Mouse (Mus musculus) retina, postnatal 7 days (tissue): Measurements from ENCODE around the gene Slc1a3.
"Not testable (repeated sequence)": the region's sequence is repeated elsewhere in the genome, so short reads cannot be mapped to it uniquely, and the experiment has no call there.

Experiments
- DNase-seq: peaks from one replicate; pipeline ENCODE4 v3.0.0-alpha.2; 2012; ENCODE audit warnings: low read depth, low spot score

Slc1a3 gene

DNA sequence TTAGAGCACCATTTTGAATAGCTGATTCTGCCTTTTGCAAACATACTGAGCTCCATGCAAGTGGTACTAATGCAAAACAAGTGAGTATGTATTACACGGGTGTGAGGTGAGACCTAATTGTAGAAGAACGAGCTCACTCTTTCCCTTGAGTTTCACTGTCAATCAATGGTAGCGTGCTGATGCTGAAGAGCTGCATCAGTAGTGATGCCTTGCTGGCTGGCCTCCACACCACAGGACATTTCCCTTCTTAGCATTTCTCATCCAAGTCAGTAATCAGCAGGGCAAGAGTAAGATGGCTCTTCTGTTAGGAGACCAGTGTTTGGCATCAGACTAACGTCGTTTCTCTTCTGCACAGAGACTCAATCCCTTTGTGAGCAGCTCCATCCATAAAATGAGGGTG lies 4.0 kb downstream of the Slc1a3 start:
- DNase-seq: no peak

DNA sequence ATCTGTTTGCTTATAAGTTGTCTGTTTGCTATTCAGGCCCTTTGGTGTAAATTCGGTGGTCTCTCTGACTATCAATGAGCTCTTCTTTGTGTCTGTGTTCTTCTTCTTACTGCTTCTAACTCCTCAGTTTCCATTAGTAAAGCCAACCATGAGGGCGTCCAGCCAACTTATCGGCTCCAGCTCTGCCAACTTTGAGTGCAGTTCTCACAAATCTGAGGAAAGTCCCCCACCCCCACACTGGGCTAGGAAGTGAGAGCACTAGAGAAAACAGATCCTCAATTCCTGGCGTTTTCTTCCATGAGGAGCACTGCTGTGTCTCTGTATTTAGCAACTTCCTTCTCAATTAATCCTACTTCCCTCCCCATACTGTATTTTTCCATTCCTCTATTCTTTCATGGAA lies 4.4 kb downstream of the Slc1a3 start:
- no peak for DNase-seq

GRCm38 (mm10) chr15:8705560-8705959 lies 5.0 kb downstream of the Slc1a3 start:
- DNase-seq: not testable (repeated sequence)

DNA sequence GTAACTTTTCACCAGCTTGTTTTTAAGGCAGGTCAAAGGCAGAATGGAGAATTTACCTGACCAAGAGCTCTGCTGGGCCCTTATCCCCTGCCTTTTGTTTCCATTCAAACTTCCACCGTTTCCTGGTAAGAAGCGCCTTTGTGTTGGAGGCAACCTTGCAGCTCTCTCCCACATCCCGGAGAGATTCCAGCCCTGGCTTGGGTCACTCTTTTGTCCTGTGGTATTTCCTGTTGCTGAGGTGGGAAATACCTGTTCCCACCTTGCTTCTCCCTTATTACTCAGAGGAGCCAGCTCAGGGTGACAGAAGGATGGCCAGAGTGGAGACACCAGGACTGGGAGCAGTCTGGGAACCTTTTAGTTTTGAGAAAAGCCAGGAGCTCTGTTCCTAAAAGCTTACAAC lies 12.6 kb downstream of the Slc1a3 start:
- no peak for DNase-seq

DNA sequence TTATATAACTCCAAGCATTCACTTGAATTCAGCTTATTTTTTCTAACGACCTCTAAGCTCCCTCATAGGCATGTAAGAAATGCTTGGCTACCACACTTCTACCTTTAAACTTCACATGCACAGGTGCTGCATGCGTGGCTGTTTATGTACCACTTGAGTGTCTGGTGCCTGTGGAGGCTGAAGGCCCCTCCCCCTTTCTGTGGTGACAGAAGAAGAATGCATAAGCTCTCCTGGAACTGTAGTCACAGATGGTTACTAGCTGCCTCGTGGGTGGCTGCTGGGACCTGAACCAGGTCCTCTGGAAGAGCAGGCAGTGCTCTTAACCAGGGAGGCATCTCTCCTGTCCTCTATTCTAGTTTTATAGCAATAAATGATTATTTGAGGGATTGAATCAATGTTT lies 13.1 kb downstream of the Slc1a3 start:
- no peak for DNase-seq

- not testable (repeated sequence) for DNase-seq
Measured at GRCm38 (mm10) chr15:8690141-8690540, 20.4 kb downstream of the Slc1a3 start.

- DNase-seq: no peak
Measured at GRCm38 (mm10) chr15:8686846-8687245, 23.7 kb downstream of the Slc1a3 start.

DNA sequence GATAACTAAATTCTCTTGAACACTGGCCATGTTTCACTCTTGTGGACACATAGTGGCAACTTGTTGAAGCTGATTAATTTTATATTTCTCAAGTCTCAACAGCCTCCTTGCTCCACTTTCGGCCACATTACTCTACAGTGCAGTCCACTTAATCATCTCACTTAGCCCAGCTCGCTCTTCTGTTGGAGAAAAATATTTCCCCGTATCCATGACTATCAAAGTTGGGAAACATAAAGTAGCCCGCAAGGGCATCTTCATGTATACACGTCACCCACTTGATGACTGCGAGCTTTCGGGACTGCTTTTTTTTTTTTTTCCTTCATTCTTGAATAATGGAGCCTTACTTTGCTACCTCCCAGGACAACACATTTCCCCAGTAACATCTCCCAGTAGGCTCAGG lies 25.1 kb downstream of the Slc1a3 start:
- DNase-seq: no peak

DNA sequence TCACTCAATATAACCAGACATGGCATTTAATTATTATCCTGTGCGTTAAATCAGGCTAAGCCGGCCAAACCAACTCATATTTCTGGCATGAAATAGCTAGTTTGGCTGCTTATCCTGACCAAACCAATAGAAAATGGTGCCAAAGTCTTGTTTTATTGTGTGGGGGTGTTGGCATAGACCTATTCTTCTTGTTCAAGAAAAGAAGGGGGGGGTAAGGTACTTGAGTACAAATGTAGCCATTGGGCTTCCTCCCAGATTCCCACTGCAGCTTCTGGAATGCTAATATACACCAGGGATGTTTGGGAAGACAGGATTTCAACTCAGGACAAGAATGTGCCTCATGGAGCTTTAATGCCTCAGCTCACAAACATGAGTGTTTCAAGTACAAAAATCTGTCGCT lies 26.3 kb downstream of the Slc1a3 start:
- DNase-seq: no peak

- DNase-seq: no peak
Measured at GRCm38 (mm10) chr15:8682871-8683270, 27.7 kb downstream of the Slc1a3 start.

- no peak for DNase-seq
Measured at GRCm38 (mm10) chr15:8682421-8682820, 28.1 kb downstream of the Slc1a3 start.

DNA sequence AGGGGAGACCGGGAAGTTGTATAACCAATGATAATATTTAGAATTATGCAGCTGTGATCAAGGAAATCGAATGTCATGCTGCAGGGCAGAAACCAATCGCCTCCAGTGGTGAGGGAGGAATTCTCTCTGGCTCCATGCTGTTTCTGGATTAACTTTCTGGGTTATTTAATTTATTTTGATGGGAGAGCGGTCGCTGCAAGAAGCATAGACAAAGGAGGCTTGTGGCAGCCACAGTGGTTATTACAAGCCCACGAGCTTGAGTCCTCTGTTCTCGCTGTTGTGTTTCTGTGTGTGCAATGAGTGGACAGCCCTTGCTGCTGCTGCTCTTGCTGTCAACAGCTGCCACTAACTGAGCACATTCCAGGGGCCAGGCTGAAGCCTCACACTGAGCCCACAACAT lies 28.6 kb downstream of the Slc1a3 start:
- no peak for DNase-seq

GRCm38 (mm10) chr15:8681009-8681408 lies 29.6 kb downstream of the Slc1a3 start:
- DNase-seq: no peak

GRCm38 (mm10) chr15:8676959-8677358 lies 33.6 kb downstream of the Slc1a3 start:
- no peak for DNase-seq

DNA sequence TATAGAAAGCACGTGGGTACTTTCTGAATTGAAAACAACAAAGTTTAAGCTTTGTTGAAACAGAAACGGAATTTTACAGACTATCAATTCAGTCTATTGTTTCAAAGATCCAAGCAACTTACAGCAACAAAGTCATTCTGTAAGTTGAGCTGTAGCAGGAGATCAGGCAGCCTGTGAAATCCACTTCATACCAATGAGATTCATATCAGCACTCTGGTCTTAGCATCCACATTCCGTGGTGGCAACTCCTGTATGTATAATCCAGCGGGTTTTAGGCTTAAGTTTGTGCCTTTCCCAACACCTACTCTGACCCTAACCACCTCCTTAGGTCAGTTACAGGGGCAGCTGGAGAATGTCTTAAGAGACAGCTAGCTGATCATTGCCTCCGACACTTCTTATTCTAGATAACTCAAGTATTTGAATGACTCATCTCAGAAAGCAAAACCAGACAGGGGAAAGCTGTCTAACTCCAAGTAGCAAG lies 34.3 kb downstream of the Slc1a3 start:
- no peak for DNase-seq

DNA sequence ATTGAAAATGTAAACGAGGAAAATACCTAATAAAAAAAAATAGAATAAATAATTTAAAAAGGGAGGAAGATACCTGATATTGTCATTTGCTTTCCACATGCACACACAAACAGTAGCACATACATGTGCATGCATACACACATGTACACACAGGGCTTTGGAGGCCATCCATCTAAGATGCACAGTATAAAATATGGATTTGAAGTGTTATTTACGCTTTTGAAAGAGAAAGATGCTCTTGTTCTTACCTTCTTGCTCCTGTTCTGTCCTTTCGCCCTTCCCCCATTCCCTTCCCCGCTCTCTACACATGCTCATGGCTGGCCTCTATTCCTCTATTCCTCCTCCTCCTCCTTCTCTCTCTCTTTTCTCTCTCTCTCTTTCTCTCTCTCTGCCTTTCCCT lies 34.9 kb downstream of the Slc1a3 start:
- no peak for DNase-seq

- DNase-seq: no peak
Measured at GRCm38 (mm10) chr15:8672532-8672931, 38.0 kb downstream of the Slc1a3 start.

DNA sequence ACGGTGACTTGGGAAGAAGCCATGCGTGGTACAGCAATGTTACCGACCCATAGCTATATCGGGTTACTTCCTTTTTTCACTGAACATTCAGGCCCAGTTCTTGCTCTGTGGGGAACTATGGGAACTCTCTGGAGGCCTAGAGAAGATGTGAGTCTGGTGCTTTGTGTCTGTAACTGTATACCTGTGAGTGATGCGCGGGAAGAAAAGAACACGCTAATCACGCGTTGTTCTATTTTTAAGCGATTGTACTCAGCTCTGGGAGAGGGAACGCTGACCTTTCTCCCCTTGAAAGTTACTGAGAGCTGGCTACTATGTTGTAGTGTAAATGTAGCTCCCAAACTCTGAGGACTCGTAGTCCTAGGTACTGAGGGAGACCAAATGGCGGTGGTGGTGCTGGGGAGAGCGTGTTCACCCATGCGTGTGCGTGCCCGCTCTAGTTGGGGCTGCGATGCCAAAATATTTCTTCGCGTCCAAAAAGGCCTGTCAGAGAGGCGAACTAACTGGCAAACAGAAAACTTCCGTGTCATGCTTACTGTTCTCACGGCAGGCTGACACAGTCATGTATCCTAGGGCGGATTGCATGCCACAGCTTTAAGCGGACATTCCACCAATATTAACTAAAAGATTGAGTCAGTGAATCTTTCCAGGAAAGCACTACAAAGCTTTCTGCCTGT lies 42.6 kb downstream of the Slc1a3 start:
- DNase-seq: no peak

DNA sequence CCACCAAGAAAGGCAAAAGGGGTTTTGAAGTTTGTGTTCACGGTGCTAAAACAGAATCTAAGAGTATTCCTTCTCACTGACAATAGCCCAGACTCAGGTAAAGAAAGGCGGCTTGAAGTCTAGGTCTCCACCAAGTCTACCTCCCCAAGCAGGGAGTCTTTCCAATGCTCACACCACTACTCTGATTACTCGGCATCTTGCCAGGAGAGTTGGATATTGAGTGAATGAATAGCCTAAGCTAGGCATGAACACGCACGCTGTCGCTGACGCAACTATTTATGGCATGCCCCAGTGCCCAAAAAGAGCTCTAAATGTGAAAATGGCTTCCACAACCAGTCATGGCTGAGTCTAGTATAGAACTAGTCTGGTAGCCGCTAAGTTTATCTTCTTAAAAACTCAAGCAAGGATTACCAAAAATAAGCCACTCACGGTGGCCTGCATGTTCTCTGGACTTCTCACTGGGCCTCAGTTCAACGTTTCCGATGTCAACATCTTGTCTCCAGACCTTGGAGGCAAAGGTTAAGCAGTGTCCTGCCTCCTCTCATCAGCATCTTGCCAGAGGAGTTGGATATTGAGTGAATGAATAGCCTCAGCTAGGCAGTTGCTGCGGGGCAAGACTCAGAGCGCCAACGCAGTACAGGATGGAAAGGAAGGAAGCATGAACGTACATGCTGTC lies 44.8 kb downstream of the Slc1a3 start:
- DNase-seq: no peak

DNA sequence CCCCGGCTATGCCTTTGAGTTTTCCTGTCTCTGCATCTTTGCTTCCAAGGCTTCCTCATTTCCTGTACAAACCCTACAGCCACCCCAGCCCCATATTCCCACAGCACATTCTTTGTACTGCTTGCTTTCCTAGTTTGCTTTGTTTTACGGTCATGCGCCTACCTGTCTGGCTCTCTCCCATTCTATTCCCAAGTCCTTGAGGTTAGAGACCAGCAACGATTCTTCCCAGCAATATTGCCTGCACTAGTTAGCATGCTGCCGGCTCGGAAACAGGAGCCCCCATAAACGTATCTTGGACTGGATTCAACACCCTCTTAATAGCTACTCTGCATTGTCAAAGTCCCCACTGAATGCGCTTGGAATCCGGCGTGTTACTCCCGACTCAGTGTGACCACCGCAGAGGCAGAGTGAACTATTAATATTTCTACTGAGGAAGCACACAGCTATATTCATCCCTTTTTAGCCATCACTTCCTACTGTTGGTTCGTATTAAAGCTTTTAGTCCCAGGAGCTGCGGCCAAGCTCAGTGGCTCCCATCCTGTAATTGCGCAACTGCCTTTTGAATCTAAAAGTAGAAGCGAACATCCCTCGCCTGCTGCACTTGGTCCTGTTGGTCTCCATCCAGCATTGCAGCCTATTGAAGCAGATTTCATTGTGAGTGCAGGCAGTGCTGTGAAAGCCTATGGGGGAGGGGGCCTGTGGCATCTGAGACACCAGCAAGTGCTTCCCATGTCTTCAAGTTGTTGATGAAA lies 47.0 kb downstream of the Slc1a3 start:
- DNase-seq: no peak

- DNase-seq: no peak
Measured at GRCm38 (mm10) chr15:8661856-8662255, 48.7 kb downstream of the Slc1a3 start.

GRCm38 (mm10) chr15:8659977-8660376 lies 50.6 kb downstream of the Slc1a3 start:
- DNase-seq: no peak
